In the genomic region with DNA sequence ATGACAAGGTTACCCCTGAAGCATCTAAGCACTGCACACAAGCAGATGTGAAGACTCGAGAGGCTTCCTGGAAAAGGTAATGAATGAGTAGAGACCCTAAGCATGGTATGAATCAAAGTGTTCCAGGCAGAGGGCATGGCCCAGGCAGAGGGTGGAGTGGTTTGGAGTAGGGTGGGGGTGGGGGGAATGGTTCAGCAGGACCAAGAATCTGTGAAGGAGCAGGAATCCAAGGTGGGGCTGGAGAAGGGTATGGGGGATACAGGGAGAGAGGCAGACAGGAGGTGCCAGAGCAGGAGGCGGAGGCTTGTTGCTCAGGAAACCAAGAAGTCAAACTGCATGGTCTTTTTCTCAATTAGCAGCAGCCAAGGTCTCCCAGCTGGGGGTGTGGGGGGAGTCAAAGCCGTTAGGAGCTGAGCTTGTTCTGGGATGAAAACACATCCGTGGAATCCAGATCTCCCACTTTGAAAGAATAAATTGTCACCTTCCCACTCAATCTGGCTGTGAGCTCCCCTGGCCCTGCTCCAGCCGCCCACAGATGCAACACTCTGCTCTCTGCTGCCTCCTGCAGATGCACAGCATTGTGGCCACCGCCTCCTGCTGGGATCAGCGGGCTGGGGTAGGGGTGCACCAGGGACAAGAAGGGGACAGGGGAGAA, we compare ENCODE assay signal across 7 mouse cellular contexts.
DNase-seq lines count a peak whose midpoint lies in the region; ATAC-seq and TF ChIP-seq lines count a peak whose summit lies in the region.

No protein-coding gene starts in this region.

- no peak overlapping the region for H3K27ac ChIP-seq in lung, embryonic 14.5 days (ENCODE audit: low read depth)
- no peak overlapping the region for H3K27ac ChIP-seq in midbrain, embryonic 10.5 days (replicated peaks)

- H3K9ac ChIP-seq in lung, embryonic 14.5 days: no peak overlapping the region

- H3K27me3 ChIP-seq in lung, embryonic 14.5 days (ENCODE audit: insufficient read depth, low read length): no peaks in the 10 kb centered on the region
- H3K27me3 ChIP-seq in midbrain, embryonic 10.5 days (ENCODE audit: low read depth, poor library complexity, severe bottlenecking): no peaks in the 10 kb centered on the region

- DNase-seq in lung, embryonic 14.5 days: peak; percentile 6
- DNase-seq in lung, adult 18-20 months: no peak
- DNase-seq in brain, embryonic 14.5 days (ENCODE audit: low read depth): peak; percentile 67
- peak; percentile 91 to 96 for DNase-seq in frontal cortex, adult 2 months (ENCODE audit: extremely low spot score in 1 of 2, low spot score in 1 of 2)
- peak; percentile 85 to 91 for DNase-seq in layer of hippocampus, postnatal 14 days (ENCODE audit: low spot score in 2 of 2)
- DNase-seq in right cerebral cortex, postnatal 4 days: peak; percentile 66
- DNase-seq in midbrain, embryonic 10.5 days (ENCODE audit: low spot score): no peak

- TF ChIP-seq CTCF in lung, embryonic 14.5 days (IDR thresholded peaks at IDR 0.05; ENCODE audit: low read depth): peak; percentile 23; the same call in 1 of the 2 replicates
- TF ChIP-seq CTCF in brain, embryonic 14.5 days (IDR thresholded peaks at IDR 0.05; ENCODE audit: borderline replicate concordance, extremely low read depth, insufficient read depth, insufficient read length): peak; percentile 23; the same call in 1 of the 2 replicates

- no peak for TF ChIP-seq POLR2A in brain, embryonic 14.5 days (IDR thresholded peaks at IDR 0.05; ENCODE audit: borderline replicate concordance, extremely low read depth, insufficient read depth, insufficient read length, poor library complexity, severe bottlenecking)

- H3K36me3 ChIP-seq in lung, embryonic 14.5 days (ENCODE audit: insufficient read depth): no peaks in the 10 kb centered on the region
- no peaks in the 10 kb centered on the region for H3K36me3 ChIP-seq in midbrain, embryonic 10.5 days

- 29% methylated on average over 7 of the region's 7 CpGs for WGBS in lung, embryonic 14.5 days
- WGBS in midbrain, embryonic 10.5 days: 42% methylated on average over 7 of the region's 7 CpGs

- no peaks in the 10 kb centered on the region for H3K4me1 ChIP-seq in lung, embryonic 14.5 days (ENCODE audit: insufficient read depth)
- peaks cover 13% of the 10 kb centered on the region for H3K4me1 ChIP-seq in midbrain, embryonic 10.5 days

- ATAC-seq in lung, embryonic 14.5 days (ENCODE audit: insufficient read depth): no peak

- H3K9me3 ChIP-seq in lung, embryonic 14.5 days (ENCODE audit: low read depth, low read length): no peaks in the 10 kb centered on the region
- no peaks in the 10 kb centered on the region for H3K9me3 ChIP-seq in midbrain, embryonic 10.5 days (replicated peaks)

- H3K4me2 ChIP-seq in lung, embryonic 14.5 days: no peak overlapping the region

- H3K4me3 ChIP-seq in lung, embryonic 14.5 days (ENCODE audit: low read depth, low read length): no peak overlapping the region
- no peak overlapping the region for H3K4me3 ChIP-seq in midbrain, embryonic 10.5 days

Comparison
In these comparisons a context has a peak if more than half of its experiments do, and no peak if none do; other contexts are left out.
1. DNase-seq: peak in lung, embryonic 14.5 days (single experiment), brain, embryonic 14.5 days (single experiment), frontal cortex, adult 2 months (2 of 2), layer of hippocampus, postnatal 14 days (2 of 2) and right cerebral cortex, postnatal 4 days (single experiment); none in lung, adult 18-20 months (0 of 2) and midbrain, embryonic 10.5 days (single experiment).